Mouse (Mus musculus): ENCODE data around the gene Serpinb9g. TPM values are rescaled to one million over a fixed set of nuclear protein-coding genes. Genes with fewer than 3 reads are reported as not detected.
"Not testable (repeated sequence)": the region's sequence is repeated elsewhere in the genome, so short reads cannot be mapped to it uniquely, and the experiment has no call there.

Serpinb9g gene
- not detected in 2 replicates for polyA plus RNA-seq (2012; rRNA removed)

- H3K4me1 ChIP-seq (ENCODE audit: control insufficient read depth, insufficient read depth, low read length); H3K4me3 ChIP-seq (ENCODE audit: insufficient read depth, low read length); H3K27ac ChIP-seq (ENCODE audit: insufficient read depth, low read length): not testable (repeated sequence)
Measured at GRCm38 (mm10) chr13:33484490-33484889, at the start of gene Serpinb9g. TSS of gene Serpinb9g (plus strand) at chr13:33484790.

- H3K4me3 ChIP-seq (ENCODE audit: insufficient read depth, low read length); H3K27ac ChIP-seq (ENCODE audit: insufficient read depth, low read length); H3K4me1 ChIP-seq (ENCODE audit: control insufficient read depth, insufficient read depth, low read length): not testable (repeated sequence)
Measured at GRCm38 (mm10) chr13:33483872-33484271, 718 bp upstream of the Serpinb9g start.

GRCm38 (mm10) chr13:33524629-33525028 lies 40.0 kb downstream of the Serpinb9g start:
- Histone ChIP-seq H3K4me3 (ENCODE audit: insufficient read depth, low read length) (no peak overlapping the region), H3K27ac (ENCODE audit: insufficient read depth, low read length) (no peak overlapping the region), H3K4me1 (ENCODE audit: control insufficient read depth, insufficient read depth, low read length) (no peaks in the 10 kb centered on the region)
- TF ChIP-seq CTCF (IDR thresholded peaks at IDR 0.05; ENCODE audit: extremely low read depth, insufficient read depth, low read length) (no peak), POLR2A (IDR thresholded peaks at IDR 0.05; ENCODE audit: extremely low read depth, insufficient read depth, low read length) (no peak)

DNA sequence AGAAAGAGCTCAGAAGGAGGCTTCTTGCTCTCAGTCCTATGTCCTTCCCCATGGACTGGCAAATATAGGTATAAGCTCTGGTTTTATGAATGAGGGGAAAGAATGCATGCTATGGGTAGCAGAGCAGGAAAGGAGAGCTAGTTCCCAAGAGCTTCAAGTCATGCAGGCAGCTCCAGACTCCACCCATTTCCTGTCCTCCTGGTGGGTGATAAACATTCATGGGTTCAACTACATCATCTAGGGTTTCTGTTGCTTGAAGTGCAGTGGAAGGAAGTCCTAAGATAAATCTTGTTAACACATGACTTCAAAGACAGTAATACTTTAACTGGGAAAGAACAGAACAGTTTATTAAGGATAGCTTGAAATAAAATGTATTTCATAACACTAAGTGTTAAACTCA lies 48.2 kb downstream of the Serpinb9g start:
- TF ChIP-seq POLR2A (IDR thresholded peaks at IDR 0.05; ENCODE audit: extremely low read depth, insufficient read depth, low read length) (no peak), CTCF (IDR thresholded peaks at IDR 0.05; ENCODE audit: extremely low read depth, insufficient read depth, low read length) (no peak)
- H3K4me1 ChIP-seq (ENCODE audit: control insufficient read depth, insufficient read depth, low read length): no peaks in the 10 kb centered on the region
- no peak overlapping the region for H3K4me3 ChIP-seq (ENCODE audit: insufficient read depth, low read length)

More for the DNA sequence above, 48.2 kb downstream of the Serpinb9g start:
- no peak overlapping the region for H3K27ac ChIP-seq (ENCODE audit: insufficient read depth, low read length)

Other genes with a start within 250 kb of the Serpinb9g start
- 0.04 TPM in 1 of 2 replicates, not detected in the other for gene Serpinb9e, start 235.2 kb upstream of the Serpinb9g start, polyA plus RNA-seq (2012; rRNA removed)
- gene Serpinb9f, start 160.7 kb upstream of the Serpinb9g start, polyA plus RNA-seq (2012; rRNA removed): not detected in 2 replicates
- not detected in 2 replicates for gene Gm11397, start 89.0 kb upstream of the Serpinb9g start, polyA plus RNA-seq (2012; rRNA removed)
- not detected in 2 replicates for gene Serpinb6d, start 176.6 kb downstream of the Serpinb9g start, polyA plus RNA-seq (2012; rRNA removed)

Measured in cortical plate, adult 2 months (tissue).